Mouse (Mus musculus) CD8-positive naive resting alpha-beta T cell, adult 2 months (primary cell): ENCODE measurements around the gene Cdh3.

ENCODE experiments used
- DNase-seq, 2 experiments: peaks; one replicate each; pipeline ENCODE4 v3.0.0; 2022; ENCODE audit warnings: low read depth in 2 of 2, low spot score in 2 of 2

Gene Cdh3

GRCm38 (mm10) chr8:106606121-106606520 lies 95.4 kb downstream of the Cdh3 start:
- DNase-seq, result no peak

- DNase-seq, result no peak
These were observed 96.0 kb downstream of the Cdh3 start for GRCm38 (mm10) chr8:106606601-106607145.
